8 mouse cellular contexts compared by ENCODE assay signal in the genomic region with DNA sequence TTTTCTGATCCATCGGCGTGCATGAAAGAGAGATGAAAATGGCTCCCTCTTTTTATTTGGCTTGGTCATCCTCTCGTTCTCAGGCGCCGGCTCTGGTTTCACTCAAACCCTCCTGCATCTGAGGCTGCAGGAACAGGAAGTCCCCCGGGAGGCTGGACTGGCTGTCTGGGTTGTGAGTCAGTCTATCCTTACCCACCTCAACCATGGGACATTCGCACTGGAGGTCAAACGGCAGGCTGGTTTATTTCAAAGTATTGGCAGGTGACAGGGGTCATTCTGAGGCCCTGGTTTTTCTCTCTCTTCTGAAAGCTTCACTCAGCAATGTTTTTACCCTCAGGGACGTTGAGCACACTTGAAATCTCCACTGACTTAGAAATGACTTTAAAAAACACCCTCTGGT.
DNase-seq lines count a peak whose midpoint lies in the region; ATAC-seq lines count a peak whose summit lies in the region.
"Had no signal": no experiment of that assay in that cellular context is flagged by ENCODE, and none has a peak within 500 bp of the region (broad histone marks: within the 10 kb centered on the region; RNA-seq: fewer than 3 reads in every experiment).

No protein-coding gene starts in this region.

- peaks cover 17% of the 10 kb centered on the region for H3K4me1 ChIP-seq in limb, embryonic 11.5 days (ENCODE audit: control insufficient read depth, insufficient read depth, low read length)
- H3K4me1 ChIP-seq: midbrain, embryonic 12.5 days had no signal

- peak; percentile 71 for DNase-seq in 3T3-L1 (ENCODE audit: low read depth, low spot score)
- peak; percentile 12 to 45 for DNase-seq in adrenal gland, postnatal 36 days
- DNase-seq in heart, adult 11 months: peak; percentile 99
- DNase-seq in limb, embryonic 11.5 days (ENCODE audit: low spot score): peak; percentile 80
- no peak for DNase-seq in thymus, postnatal 4 days
- DNase-seq in right cerebral cortex, adult 18-20 months: no peak
- DNase-seq in lung, postnatal 14 days: no peak

- no peak overlapping the region for H3K4me2 ChIP-seq in limb, embryonic 11.5 days (ENCODE audit: low read depth, severe bottlenecking)
- H3K4me2 ChIP-seq: midbrain, embryonic 12.5 days had no signal

- no peak overlapping the region for H3K9ac ChIP-seq in limb, embryonic 11.5 days (ENCODE audit: low read length)
- H3K9ac ChIP-seq: midbrain, embryonic 12.5 days had no signal

- no peaks in the 10 kb centered on the region for H3K36me3 ChIP-seq in limb, embryonic 11.5 days (ENCODE audit: control insufficient read depth, insufficient read depth, low read length)
- H3K36me3 ChIP-seq: midbrain, embryonic 12.5 days had no signal

- peak overlapping the region; percentile 67; the same call in 1 of the 2 replicates for H3K27ac ChIP-seq in limb, embryonic 11.5 days (replicated peaks; ENCODE audit: low read depth, low read length)
- H3K27ac ChIP-seq: midbrain, embryonic 12.5 days had no signal

- no peaks in the 10 kb centered on the region for H3K27me3 ChIP-seq in limb, embryonic 11.5 days (ENCODE audit: control insufficient read depth, insufficient read depth, low read length)
- H3K27me3 ChIP-seq: midbrain, embryonic 12.5 days had no signal

- H3K9me3 ChIP-seq in limb, embryonic 11.5 days (ENCODE audit: control insufficient read depth, low read length): no peaks in the 10 kb centered on the region
- H3K9me3 ChIP-seq: midbrain, embryonic 12.5 days had no signal

- WGBS in limb, embryonic 11.5 days: 14% methylated on average over 9 of the region's 9 CpGs

- no peak for ATAC-seq in limb, embryonic 11.5 days (ENCODE audit: insufficient number of reproducible peaks, low FRiP score, low TSS enrichment, low read depth)

- H3K4me3 ChIP-seq in limb, embryonic 11.5 days (ENCODE audit: low read depth, low read length): no peak overlapping the region
- H3K4me3 ChIP-seq: midbrain, embryonic 12.5 days had no signal

Comparison
In these comparisons a context has a peak if more than half of its experiments do, and no peak if none do; other contexts are left out.
1. DNase-seq: peak in 3T3-L1 (single experiment), adrenal gland, postnatal 36 days (2 of 2), heart, adult 11 months (single experiment) and limb, embryonic 11.5 days (single experiment); none in thymus, postnatal 4 days (single experiment), right cerebral cortex, adult 18-20 months (single experiment) and lung, postnatal 14 days (single experiment).